In the genomic region with DNA sequence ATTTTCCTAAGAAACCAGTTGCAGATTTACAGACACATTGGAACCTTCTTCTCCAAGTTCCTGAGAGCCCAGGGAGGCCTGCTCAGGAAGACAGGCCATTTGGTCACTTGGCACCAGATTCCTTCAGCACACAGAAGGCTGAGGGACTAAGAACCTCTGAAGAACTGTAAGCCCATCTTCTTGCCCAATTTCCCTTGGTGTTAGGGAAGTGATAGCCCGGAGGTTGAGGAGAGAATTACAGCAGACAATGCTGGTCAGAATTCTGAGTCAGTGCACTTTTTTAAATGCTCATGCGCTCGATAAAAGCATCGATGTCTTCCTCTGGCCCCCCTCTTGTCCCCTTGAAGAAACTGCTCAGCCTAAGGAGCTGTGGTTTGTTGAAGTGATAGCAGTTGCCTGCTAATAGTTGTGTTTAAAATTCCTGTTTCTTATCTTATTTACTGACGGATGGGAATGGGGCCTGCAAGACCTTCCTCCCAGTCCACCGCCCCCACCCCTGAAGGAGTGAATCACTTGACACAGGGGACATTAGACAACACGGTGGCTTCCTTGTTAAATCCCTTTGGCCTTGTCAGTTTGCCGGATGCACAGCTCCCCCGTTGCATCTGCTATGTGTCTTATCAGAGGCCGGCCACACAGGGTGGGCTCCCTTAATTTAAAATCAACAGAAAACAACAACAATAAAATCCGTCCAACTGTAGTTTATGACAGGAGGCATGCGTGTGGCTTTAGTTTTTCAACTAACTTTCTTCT, we compare ENCODE assay signal across 9 mouse cellular contexts.
DNase-seq lines count a peak whose midpoint lies in the region; ATAC-seq lines count a peak whose summit lies in the region.
"Had no signal": no experiment of that assay in that cellular context is flagged by ENCODE, and none has a peak within 500 bp of the region (broad histone marks: within the 10 kb centered on the region; RNA-seq: fewer than 3 reads in every experiment).

No protein-coding gene starts in this region.

- H3K4me1 ChIP-seq in kidney, embryonic 14.5 days (ENCODE audit: control insufficient read depth, insufficient read depth, low read length): peaks cover 5% of the 10 kb centered on the region; the same call in 1 of the 2 replicates
- H3K4me1 ChIP-seq in limb, embryonic 12.5 days (replicated peaks): peaks cover 36% of the 10 kb centered on the region
- peaks cover 18% of the 10 kb centered on the region; the same call in 1 of the 2 replicates for H3K4me1 ChIP-seq in midbrain, embryonic 16.5 days (ENCODE audit: control insufficient read depth, insufficient read depth, low read length)

- WGBS in kidney, embryonic 14.5 days: 24% methylated on average over 12 of the region's 12 CpGs
- 26% methylated on average over 12 of the region's 12 CpGs for WGBS in limb, embryonic 12.5 days
- 33% methylated on average over 12 of the region's 12 CpGs for WGBS in midbrain, embryonic 16.5 days

- no peaks in the 10 kb centered on the region for H3K9me3 ChIP-seq in kidney, embryonic 14.5 days (ENCODE audit: control insufficient read depth, low read length)
- H3K9me3 ChIP-seq in limb, embryonic 12.5 days: no peaks in the 10 kb centered on the region
- H3K9me3 ChIP-seq in midbrain, embryonic 16.5 days (replicated peaks; ENCODE audit: control insufficient read depth, low read length, poor library complexity, severe bottlenecking): no peaks in the 10 kb centered on the region

- H3K4me2 ChIP-seq in kidney, embryonic 14.5 days (replicated peaks; ENCODE audit: low read depth, low read length): no peak overlapping the region
- H3K4me2 ChIP-seq in limb, embryonic 12.5 days: peak overlapping the region; percentile 52
- H3K4me2 ChIP-seq in midbrain, embryonic 16.5 days (ENCODE audit: low read length): no peak overlapping the region; the same call in 1 of the 2 replicates

- H3K36me3 ChIP-seq in kidney, embryonic 14.5 days (ENCODE audit: control insufficient read depth, insufficient read depth, low read length): no peaks in the 10 kb centered on the region
- H3K36me3 ChIP-seq in limb, embryonic 12.5 days: no peaks in the 10 kb centered on the region
- no peaks in the 10 kb centered on the region for H3K36me3 ChIP-seq in midbrain, embryonic 16.5 days (ENCODE audit: control insufficient read depth, insufficient read depth, low read length)

- ATAC-seq in kidney, embryonic 14.5 days (ENCODE audit: low FRiP score, low TSS enrichment): peak; percentile 34; the same call in 1 of the 2 replicates
- ATAC-seq in limb, embryonic 12.5 days (ENCODE audit: insufficient number of reproducible peaks, insufficient read depth, low FRiP score, low TSS enrichment, low read depth): no peak
- ATAC-seq in midbrain, embryonic 16.5 days: 0 out of 2 replicates have a peak, but pooled peaks have one; percentile 10

- H3K9ac ChIP-seq in kidney, embryonic 14.5 days (ENCODE audit: low read depth, low read length): no peak overlapping the region
- H3K9ac ChIP-seq in limb, embryonic 12.5 days (replicated peaks): no peak overlapping the region
- H3K9ac ChIP-seq in midbrain, embryonic 16.5 days (ENCODE audit: low read depth, low read length): peak overlapping the region; percentile 27; the same call in 1 of the 2 replicates

- H3K4me3 ChIP-seq in kidney, embryonic 14.5 days (ENCODE audit: low read length): no peak overlapping the region
- no peak overlapping the region for H3K4me3 ChIP-seq in limb, embryonic 12.5 days (replicated peaks)
- H3K4me3 ChIP-seq in midbrain, embryonic 16.5 days (ENCODE audit: low read depth, low read length): no peak overlapping the region

- H3K27ac ChIP-seq in kidney, embryonic 14.5 days (ENCODE audit: low read depth, low read length): no peak overlapping the region; the same call in 1 of the 2 replicates
- 0 out of 2 replicates have a peak overlapping the region, but pooled peaks have one; percentile 50 for H3K27ac ChIP-seq in limb, embryonic 12.5 days
- 0 out of 2 replicates have a peak overlapping the region, but pooled peaks have one; percentile 24 for H3K27ac ChIP-seq in midbrain, embryonic 16.5 days (ENCODE audit: low read length)

- DNase-seq in kidney, postnatal 25 days: no peak
- DNase-seq in embryo, embryonic 11 days: peak; percentile 47
- DNase-seq in cerebellum, adult 18-20 months: no peak
- no peak for DNase-seq in natural killer cell, adult 2 months (ENCODE audit: low spot score in 2 of 2)
- no peak for DNase-seq in B cell, adult 2 months
- DNase-seq: cerebellum, adult 9-11 months had no signal

- H3K27me3 ChIP-seq in kidney, embryonic 14.5 days (ENCODE audit: control insufficient read depth, insufficient read depth, low read length): peaks cover 4% of the 10 kb centered on the region
- H3K27me3 ChIP-seq in limb, embryonic 12.5 days: peaks cover 16% of the 10 kb centered on the region; the same call in 1 of the 2 replicates
- no peaks in the 10 kb centered on the region for H3K27me3 ChIP-seq in midbrain, embryonic 16.5 days (ENCODE audit: control insufficient read depth, insufficient read depth, low read depth, low read length)
